Mouse (Mus musculus): Measurements from ENCODE around the gene Mpzl2.

DNA sequence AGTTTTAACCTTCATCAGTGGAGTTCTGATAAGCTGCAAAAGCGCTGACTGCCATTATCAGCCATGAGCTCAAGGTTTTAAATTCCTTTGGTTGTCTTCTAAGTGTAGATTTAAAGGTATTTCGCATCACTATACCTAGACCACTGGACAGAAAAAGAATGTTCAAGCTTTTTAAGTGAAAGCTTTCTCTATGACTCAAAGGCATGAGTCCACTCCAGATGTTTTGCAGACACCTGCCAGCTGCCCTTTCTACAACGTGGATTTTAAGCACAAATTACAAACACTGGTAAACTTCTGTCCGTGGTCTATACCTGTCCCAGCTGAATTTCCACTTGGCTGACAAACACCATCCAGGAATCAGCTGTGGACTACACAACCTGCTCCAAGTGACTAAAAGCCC lies 44.6 kb upstream of the Mpzl2 start:
- TF ChIP-seq CTCF (IDR thresholded peaks at IDR 0.05; ENCODE audit: extremely low read depth, insufficient read depth, insufficient read length, insufficient replicate concordance) (no peak), POLR2A (IDR thresholded peaks at IDR 0.05; ENCODE audit: low read depth, low read length) (no peak)
